Mouse (Mus musculus) mammary gland, adult 2 months (tissue): ENCODE data around the gene Mup19. TPM values are rescaled to one million over a fixed set of nuclear protein-coding genes. Genes with fewer than 3 reads are reported as not detected.

ENCODE experiments used
- polyA plus RNA-seq: library from polyadenylated mRNA; depleted of rRNA; stranded (reverse); fragments of >200 nt; gene quantifications from 2 replicates; pipeline ENCODE4 v1.2.3, GENCODE M21; 2012; ENCODE audit warnings: low replicate concordance; rRNA removed

Mup19 gene
- 1.3 TPM in 1 of 2 replicates, not detected in the other for polyA plus RNA-seq

GRCm38 (mm10) chr4:61782169-61782568, at the start of gene Mup19:
Mup19 (minus strand) TSS chr4:61782269.

Other genes starting within 250 kb of the Mup19 start
- 2.6 and 3.3 TPM in 2 replicates for gene Mup17, start 186.4 kb downstream of the Mup19 start, polyA plus RNA-seq
- gene Mup18, start 108.1 kb downstream of the Mup19 start, polyA plus RNA-seq, result not detected in 2 replicates
- gene Mup5, start 53.0 kb upstream of the Mup19 start, polyA plus RNA-seq, result not detected in 2 replicates